Mouse (Mus musculus): Measurements from ENCODE around the gene Pcdh17. TPM values are rescaled to one million over a fixed set of nuclear protein-coding genes. Genes with fewer than 3 reads are reported as not detected.

Pcdh17 gene
- polyA plus RNA-seq, 1 experiment, result 9.3 TPM

GRCm38 (mm10) chr14:84480546-84480945 is 37.2 kb downstream of the Pcdh17 start:
- TF ChIP-seq CTCF (IDR thresholded peaks at IDR 0.05; ENCODE audit: borderline replicate concordance, insufficient read depth, low read depth, low read length), result no peak
- no peak for TF ChIP-seq POLR2A (IDR thresholded peaks at IDR 0.05; ENCODE audit: borderline replicate concordance, insufficient read depth, low read length)
- H3K27ac ChIP-seq (ENCODE audit: insufficient read depth, low read length), result no peak overlapping the region
- no peak overlapping the region for H3K4me3 ChIP-seq (replicated peaks; ENCODE audit: insufficient read depth, low read depth, low read length)
- no peaks in the 10 kb centered on the region for H3K27me3 ChIP-seq (ENCODE audit: control insufficient read depth, insufficient read depth, low read length)
- DNase-seq, result no peak
- 84% methylated on average over 6 of the region's 6 CpGs for WGBS
- no peaks in the 10 kb centered on the region for H3K4me1 ChIP-seq (ENCODE audit: control insufficient read depth, insufficient read depth, low read length)

DNA sequence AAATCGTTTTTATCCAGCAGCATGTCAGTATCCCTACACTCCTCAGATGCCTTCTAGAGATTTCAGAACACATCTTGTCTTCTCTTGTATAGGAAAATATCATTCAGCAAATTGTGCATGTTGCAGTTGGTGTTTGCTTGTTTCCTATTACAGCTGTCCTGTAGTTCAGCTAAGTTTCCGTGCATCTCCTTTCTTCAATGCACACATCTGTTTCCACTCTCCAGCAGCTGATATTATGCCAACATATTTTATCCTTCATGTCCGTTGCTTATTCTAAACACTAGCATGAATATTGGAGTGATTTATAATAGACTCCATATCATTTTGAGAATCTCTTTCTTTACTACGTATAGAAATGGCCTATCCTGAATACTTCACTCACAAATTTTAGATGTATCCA is 41.0 kb downstream of the Pcdh17 start:
- no peaks in the 10 kb centered on the region for H3K4me1 ChIP-seq (ENCODE audit: control insufficient read depth, insufficient read depth, low read length)
- WGBS, result 73% methylated on average over 4 of the region's 4 CpGs

GRCm38 (mm10) chr14:84511010-84511409 is 67.6 kb downstream of the Pcdh17 start:
- Histone ChIP-seq H3K27ac (ENCODE audit: insufficient read depth, low read length) (no peak overlapping the region), H3K4me3 (replicated peaks; ENCODE audit: insufficient read depth, low read depth, low read length) (no peak overlapping the region), H3K27me3 (ENCODE audit: control insufficient read depth, insufficient read depth, low read length) (no peaks in the 10 kb centered on the region), H3K4me1 (ENCODE audit: control insufficient read depth, insufficient read depth, low read length) (no peaks in the 10 kb centered on the region)
- 88% methylated on average over 2 of the region's 2 CpGs for WGBS
- no peak for DNase-seq
- TF ChIP-seq CTCF (IDR thresholded peaks at IDR 0.05; ENCODE audit: borderline replicate concordance, insufficient read depth, low read depth, low read length) (no peak), POLR2A (IDR thresholded peaks at IDR 0.05; ENCODE audit: borderline replicate concordance, insufficient read depth, low read length) (no peak)

More for the DNA sequence above, 41.0 kb downstream of the Pcdh17 start:
- Histone ChIP-seq H3K4me3 (replicated peaks; ENCODE audit: insufficient read depth, low read depth, low read length) (no peak overlapping the region), H3K27me3 (ENCODE audit: control insufficient read depth, insufficient read depth, low read length) (no peaks in the 10 kb centered on the region), H3K27ac (ENCODE audit: insufficient read depth, low read length) (no peak overlapping the region)
- DNase-seq, result no peak
- TF ChIP-seq POLR2A (IDR thresholded peaks at IDR 0.05; ENCODE audit: borderline replicate concordance, insufficient read depth, low read length) (no peak), CTCF (IDR thresholded peaks at IDR 0.05; ENCODE audit: borderline replicate concordance, insufficient read depth, low read depth, low read length) (no peak)

- H3K4me1 ChIP-seq (ENCODE audit: control insufficient read depth, insufficient read depth, low read length), result no peaks in the 10 kb centered on the region
- no peaks in the 10 kb centered on the region for H3K27me3 ChIP-seq (ENCODE audit: control insufficient read depth, insufficient read depth, low read length)
- no peak for DNase-seq
- 24% methylated on average over 2 of the region's 2 CpGs for WGBS
- no peak overlapping the region for H3K27ac ChIP-seq (ENCODE audit: insufficient read depth, low read length)
- no peak overlapping the region for H3K4me3 ChIP-seq (replicated peaks; ENCODE audit: insufficient read depth, low read depth, low read length)
- TF ChIP-seq CTCF (IDR thresholded peaks at IDR 0.05; ENCODE audit: borderline replicate concordance, insufficient read depth, low read depth, low read length) (no peak), POLR2A (IDR thresholded peaks at IDR 0.05; ENCODE audit: borderline replicate concordance, insufficient read depth, low read length) (no peak)
Observed at GRCm38 (mm10) chr14:84532397-84532796, 89.0 kb downstream of the Pcdh17 start.

DNA sequence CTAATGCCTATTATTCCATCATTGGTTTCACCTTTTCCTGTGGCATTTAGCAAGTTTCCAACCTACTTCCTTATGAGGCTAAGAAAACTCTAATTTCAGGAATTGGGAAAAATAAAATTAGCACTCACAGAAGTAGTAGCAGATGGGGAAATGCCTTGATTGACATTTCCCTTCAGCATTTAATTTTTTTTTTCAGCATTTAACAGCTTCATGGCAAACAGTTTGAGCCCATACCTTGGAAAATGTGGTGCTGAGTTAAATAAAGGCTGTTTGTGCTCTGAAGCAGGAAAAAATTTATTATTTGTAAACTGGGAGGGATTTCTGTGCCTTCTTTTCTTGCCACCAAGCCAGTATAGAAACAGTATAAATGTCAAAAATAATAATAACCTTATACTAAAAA is 91.9 kb downstream of the Pcdh17 start:
- Histone ChIP-seq H3K4me3 (replicated peaks; ENCODE audit: insufficient read depth, low read depth, low read length) (no peak overlapping the region), H3K27ac (ENCODE audit: insufficient read depth, low read length) (no peak overlapping the region), H3K27me3 (ENCODE audit: control insufficient read depth, insufficient read depth, low read length) (no peaks in the 10 kb centered on the region), H3K4me1 (ENCODE audit: control insufficient read depth, insufficient read depth, low read length) (no peaks in the 10 kb centered on the region)
- no peak for DNase-seq
- TF ChIP-seq CTCF (IDR thresholded peaks at IDR 0.05; ENCODE audit: borderline replicate concordance, insufficient read depth, low read depth, low read length) (no peak), POLR2A (IDR thresholded peaks at IDR 0.05; ENCODE audit: borderline replicate concordance, insufficient read depth, low read length) (no peak)

- Histone ChIP-seq H3K27ac (ENCODE audit: insufficient read depth, low read length) (no peak overlapping the region), H3K4me1 (ENCODE audit: control insufficient read depth, insufficient read depth, low read length) (no peaks in the 10 kb centered on the region), H3K27me3 (ENCODE audit: control insufficient read depth, insufficient read depth, low read length) (no peaks in the 10 kb centered on the region), H3K4me3 (replicated peaks; ENCODE audit: insufficient read depth, low read depth, low read length) (no peak overlapping the region)
- 47% methylated on average over 3 of the region's 3 CpGs for WGBS
- DNase-seq, result no peak
- TF ChIP-seq POLR2A (IDR thresholded peaks at IDR 0.05; ENCODE audit: borderline replicate concordance, insufficient read depth, low read length) (no peak), CTCF (IDR thresholded peaks at IDR 0.05; ENCODE audit: borderline replicate concordance, insufficient read depth, low read depth, low read length) (no peak)
Observed at GRCm38 (mm10) chr14:84541838-84542237, 98.5 kb downstream of the Pcdh17 start.

- TF ChIP-seq CTCF (IDR thresholded peaks at IDR 0.05; ENCODE audit: borderline replicate concordance, insufficient read depth, low read depth, low read length) (no peak), POLR2A (IDR thresholded peaks at IDR 0.05; ENCODE audit: borderline replicate concordance, insufficient read depth, low read length) (no peak)
- no peak overlapping the region for H3K4me3 ChIP-seq (replicated peaks; ENCODE audit: insufficient read depth, low read depth, low read length)
- WGBS, result 66% methylated on average over 2 of the region's 2 CpGs
- H3K27me3 ChIP-seq (ENCODE audit: control insufficient read depth, insufficient read depth, low read length), result no peaks in the 10 kb centered on the region
- no peaks in the 10 kb centered on the region for H3K4me1 ChIP-seq (ENCODE audit: control insufficient read depth, insufficient read depth, low read length)
- no peak for DNase-seq
- no peak overlapping the region for H3K27ac ChIP-seq (ENCODE audit: insufficient read depth, low read length)
Observed at GRCm38 (mm10) chr14:84545968-84546367, 102.6 kb downstream of the Pcdh17 start.

GRCm38 (mm10) chr14:84547513-84548194 is 104.3 kb downstream of the Pcdh17 start:
- no peaks in the 10 kb centered on the region for H3K4me1 ChIP-seq (ENCODE audit: control insufficient read depth, insufficient read depth, low read length)
- TF ChIP-seq POLR2A (IDR thresholded peaks at IDR 0.05; ENCODE audit: borderline replicate concordance, insufficient read depth, low read length), result no peak
- no peak for TF ChIP-seq CTCF (IDR thresholded peaks at IDR 0.05; ENCODE audit: borderline replicate concordance, insufficient read depth, low read depth, low read length)
- no peak overlapping the region for H3K4me3 ChIP-seq (replicated peaks; ENCODE audit: insufficient read depth, low read depth, low read length)
- DNase-seq, result peak; percentile 16 to 18
- WGBS, result 26% methylated on average over 10 of the region's 10 CpGs
- no peaks in the 10 kb centered on the region for H3K27me3 ChIP-seq (ENCODE audit: control insufficient read depth, insufficient read depth, low read length)
- no peak overlapping the region for H3K27ac ChIP-seq (ENCODE audit: insufficient read depth, low read length)

Measured in cerebellum, adult 2 months (tissue).